32 mouse cellular contexts compared by ENCODE assay signal in the genomic region with DNA sequence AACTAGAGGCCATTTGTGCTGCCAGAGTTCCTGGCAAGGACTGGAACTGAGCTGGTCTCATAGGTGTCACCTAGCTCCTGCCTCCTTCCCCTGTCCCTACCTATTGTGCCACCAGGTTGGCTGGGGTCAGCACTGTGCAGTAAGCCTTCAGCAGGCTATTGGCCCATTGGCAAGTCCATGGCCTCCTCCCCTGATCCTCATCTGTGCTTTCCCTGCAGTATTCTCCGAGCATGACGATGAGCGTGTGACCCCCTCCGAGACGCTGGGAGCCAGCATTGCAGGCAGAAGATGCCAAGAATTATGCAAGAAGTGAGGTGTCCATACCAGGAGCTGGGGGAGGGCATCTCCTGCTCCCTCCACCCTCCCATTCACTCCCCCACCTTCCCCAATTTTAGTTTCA. TPM values are rescaled to one million over a fixed set of nuclear protein-coding genes. Genes with fewer than 3 reads are reported as not detected.
A peak's percentile ranks its signal among the peaks of the same experiment; 100 is the strongest.
DNase-seq lines count a peak whose midpoint lies in the region; ATAC-seq and TF ChIP-seq lines count a peak whose summit lies in the region.
"Had no signal": no experiment of that assay in that cellular context is flagged by ENCODE, and none has a peak within 500 bp of the region (broad histone marks: within the 10 kb centered on the region; RNA-seq: fewer than 3 reads in every experiment).

No protein-coding gene starts in this region.

- WGBS in stomach, embryonic 14.5 days: 86% methylated on average over 5 of the region's 5 CpGs
- 75% methylated on average over 5 of the region's 5 CpGs for WGBS in stomach, postnatal 0 days

- intact Hi-C loops in left cerebral cortex, adult 2 months (cut with DNase I): no loop called here
- intact Hi-C loops in left cerebral cortex, postnatal 36 days (cut with DNase I): no loop called here

- TF ChIP-seq EP300 in stomach, postnatal 0 days (optimal IDR thresholded peaks at IDR 0.05): no peak

- H3K4me2 ChIP-seq in stomach, embryonic 14.5 days (replicated peaks; ENCODE audit: low read depth, low read length): no peak overlapping the region
- H3K4me2 ChIP-seq in stomach, postnatal 0 days (replicated peaks; ENCODE audit: low read depth): no peak overlapping the region
- H3K4me2 ChIP-seq: forebrain, embryonic 13.5 days; heart, embryonic 11.5 days; liver, embryonic 15.5 days had no signal

- peak; percentile 51 to 62 for DNase-seq in cerebellum, postnatal 14 days
- no peak for DNase-seq in cerebellum, adult 8-10 months
- no peak for DNase-seq in left cerebral cortex, adult 2 months (ENCODE audit: extremely low spot score in 1 of 2, low spot score in 2 of 2)
- DNase-seq in left cerebral cortex, postnatal 36 days (ENCODE audit: low spot score in 2 of 2): no peak
- DNase-seq in stomach, postnatal 0 days (ENCODE audit: low spot score): no peak
- DNase-seq in urinary bladder, adult 18-20 months (ENCODE audit: low spot score in 2 of 2): no peak
- DNase-seq: adrenal gland, postnatal 25 days; kidney, adult 9 months; kidney, postnatal 25 days; liver; midbrain, embryonic 14.5 days; retina, postnatal 1 day; right cerebral cortex, postnatal 25 days; spleen, adult 18-20 months; thymus, postnatal 14 days had no signal

- ATAC-seq in stomach, embryonic 14.5 days (ENCODE audit: insufficient number of reproducible peaks, insufficient read depth, low FRiP score, low read depth): 0 out of 2 replicates have a peak, but pooled peaks have one; percentile 6
- no peak for ATAC-seq in stomach, postnatal 0 days (ENCODE audit: low FRiP score, low TSS enrichment)
- peak; percentile 33; the same call in 1 of the 2 replicates for ATAC-seq in megakaryocyte progenitor cell, adult 5-6 weeks (replicated peaks; ENCODE audit: poor library complexity)
- ATAC-seq: forebrain, embryonic 13.5 days; hindbrain, embryonic 16.5 days; intestine, embryonic 16.5 days had no signal

- no peaks in the 10 kb centered on the region for H3K4me1 ChIP-seq in stomach, embryonic 14.5 days (ENCODE audit: control insufficient read depth, insufficient read depth, low read length)
- no peaks in the 10 kb centered on the region for H3K4me1 ChIP-seq in stomach, postnatal 0 days (replicated peaks; ENCODE audit: control insufficient read depth, insufficient read depth)
- H3K4me1 ChIP-seq: forebrain, embryonic 13.5 days; liver, embryonic 15.5 days; megakaryocyte, embryonic 14.5 days had no signal

- no peaks in the 10 kb centered on the region for H3K27me3 ChIP-seq in stomach, embryonic 14.5 days (ENCODE audit: control insufficient read depth, insufficient read depth, low read length)
- H3K27me3 ChIP-seq in stomach, postnatal 0 days (ENCODE audit: control insufficient read depth, insufficient read depth, low read length): no peaks in the 10 kb centered on the region
- H3K27me3 ChIP-seq: forebrain, embryonic 13.5 days; liver, embryonic 15.5 days had no signal

- peaks cover 40% of the 10 kb centered on the region for H3K36me3 ChIP-seq in stomach, embryonic 14.5 days (ENCODE audit: control insufficient read depth, insufficient read depth, low read length)
- H3K36me3 ChIP-seq in stomach, postnatal 0 days (ENCODE audit: control insufficient read depth, insufficient read depth, low read length): peaks cover 22% of the 10 kb centered on the region

- no peak overlapping the region for H3K4me3 ChIP-seq in left cerebral cortex, adult 2 months
- no peak overlapping the region for H3K4me3 ChIP-seq in stomach, embryonic 14.5 days (ENCODE audit: low read depth, low read length)
- no peak overlapping the region for H3K4me3 ChIP-seq in stomach, postnatal 0 days (ENCODE audit: low read depth, low read length)
- H3K4me3 ChIP-seq: forebrain, embryonic 13.5 days; layer of hippocampus, adult 2 months; liver, embryonic 15.5 days; megakaryocyte, embryonic 14.5 days had no signal

- TF ChIP-seq CTCF in left cerebral cortex, adult 2 months (IDR thresholded peaks at IDR 0.05): no peak
- no peak for TF ChIP-seq CTCF in stomach, postnatal 0 days (IDR thresholded peaks at IDR 0.05; ENCODE audit: low read depth)

- H3K27ac ChIP-seq in left cerebral cortex, adult 2 months: peak overlapping the region; percentile 32; the same call in 1 of the 2 replicates
- H3K27ac ChIP-seq in stomach, embryonic 14.5 days (ENCODE audit: low read length): no peak overlapping the region
- H3K27ac ChIP-seq in stomach, postnatal 0 days (replicated peaks): no peak overlapping the region
- H3K27ac ChIP-seq: forebrain, embryonic 13.5 days; layer of hippocampus, adult 2 months; liver, embryonic 15.5 days had no signal

- H3K9ac ChIP-seq in stomach, embryonic 14.5 days (replicated peaks; ENCODE audit: low read depth, low read length): no peak overlapping the region
- no peak overlapping the region for H3K9ac ChIP-seq in stomach, postnatal 0 days (ENCODE audit: low read length)
- H3K9ac ChIP-seq: forebrain, embryonic 13.5 days; liver, embryonic 15.5 days had no signal

- H3K9me3 ChIP-seq in stomach, embryonic 14.5 days (ENCODE audit: control insufficient read depth, low read depth, low read length): no peaks in the 10 kb centered on the region
- no peaks in the 10 kb centered on the region for H3K9me3 ChIP-seq in stomach, postnatal 0 days (ENCODE audit: control insufficient read depth, low read length)
- H3K9me3 ChIP-seq: forebrain, embryonic 13.5 days; liver, embryonic 15.5 days; megakaryocyte, embryonic 14.5 days had no signal

RNA-seq across cellular contexts. Expression of gene Mrpl37, which starts 18.9 kb away (rescaled TPM):
- 10 to 100 TPM; 56.3 to 64.9 TPM for total RNA-seq in left cerebral cortex, adult 2 months (2021)
- 10 to 100 TPM; 56.1 to 58.9 TPM for total RNA-seq in left cerebral cortex, postnatal 36 days (2021)
- polyA plus RNA-seq in stomach, embryonic 14.5 days (2014; fragmentation: Nextera tagmentation; extraction: Ambion mirVana): 110 and 111 TPM in 2 replicates
- 52.6 and 54.6 TPM in 2 replicates for polyA plus RNA-seq in stomach, postnatal 0 days (2015; fragmentation: Nextera tagmentation; extraction: Ambion mirVana)
- total RNA-seq in megakaryocyte progenitor cell, adult 5-6 weeks (2015): 70.2 and 77.7 TPM in 2 replicates
- 60.2 and 60.6 TPM in 2 replicates for total RNA-seq in megakaryocyte progenitor cell, adult 5-6 weeks (2017)

RNA-seq across cellular contexts. Expression of gene Cyb5rl, which starts 19.0 kb away (rescaled TPM):
- 1 to 10 TPM; 7.4 to 8.8 TPM for total RNA-seq in left cerebral cortex, adult 2 months (2021)
- 1 to 10 TPM; 4.7 to 7.4 TPM for total RNA-seq in left cerebral cortex, postnatal 36 days (2021)
- 4.9 and 7.4 TPM in 2 replicates for polyA plus RNA-seq in stomach, embryonic 14.5 days (2014; fragmentation: Nextera tagmentation; extraction: Ambion mirVana)
- polyA plus RNA-seq in stomach, postnatal 0 days (2015; fragmentation: Nextera tagmentation; extraction: Ambion mirVana): 5.6 and 6.2 TPM in 2 replicates
- total RNA-seq in megakaryocyte progenitor cell, adult 5-6 weeks (2015): 2.7 and 3.5 TPM in 2 replicates
- total RNA-seq in megakaryocyte progenitor cell, adult 5-6 weeks (2017): 6.2 and 6.5 TPM in 2 replicates

RNA-seq across cellular contexts. Expression of gene Cdcp2, which starts 48.9 kb away (rescaled TPM):
- not detected for total RNA-seq in left cerebral cortex, adult 2 months (2021)
- total RNA-seq in left cerebral cortex, postnatal 36 days (2021): not detected
- polyA plus RNA-seq in stomach, embryonic 14.5 days (2014; fragmentation: Nextera tagmentation; extraction: Ambion mirVana): not detected in 2 replicates
- not detected in 2 replicates for polyA plus RNA-seq in stomach, postnatal 0 days (2015; fragmentation: Nextera tagmentation; extraction: Ambion mirVana)
- not detected in 2 replicates for total RNA-seq in megakaryocyte progenitor cell, adult 5-6 weeks (2015)
- total RNA-seq in megakaryocyte progenitor cell, adult 5-6 weeks (2017): not detected in 2 replicates
- total RNA-seq: adrenal gland, postnatal 25 days; gastrocnemius, postnatal 4 days; hematopoietic stem cell, adult 5-6 weeks; layer of hippocampus, adult 2 months; layer of hippocampus, postnatal 25 days; left cerebral cortex, postnatal 14 days; MEL had no signal
- polyA plus RNA-seq: C2C12; forebrain, embryonic 13.5 days; heart, embryonic 11.5 days; heart, postnatal 0 days; intestine, embryonic 16.5 days; liver, embryonic 15.5 days; lung, embryonic 16.5 days; midbrain, embryonic 14.5 days had no signal

Comparison
In these comparisons a context has a peak if more than half of its experiments do, and no peak if none do; other contexts are left out.
1. DNase-seq: peak in cerebellum, postnatal 14 days (2 of 2); none in cerebellum, adult 8-10 months (single experiment), left cerebral cortex, adult 2 months (0 of 2), left cerebral cortex, postnatal 36 days (0 of 2), stomach, postnatal 0 days (single experiment) and urinary bladder, adult 18-20 months (0 of 2).